ENCODE assay signal across 9 mouse cellular contexts in genomic region chr4:106606639-106607554, GRCm38 (mm10). TPM values are rescaled to one million over a fixed set of nuclear protein-coding genes. Genes with fewer than 3 reads are reported as not detected.
A peak's percentile ranks its signal among the peaks of the same experiment; 100 is the strongest.
DNase-seq lines count a peak whose midpoint lies in the region; ATAC-seq and TF ChIP-seq lines count a peak whose summit lies in the region.
"Had no signal": no experiment of that assay in that cellular context is flagged by ENCODE, and none has a peak within 500 bp of the region (broad histone marks: within the 10 kb centered on the region; RNA-seq: fewer than 3 reads in every experiment).

No protein-coding gene starts in this region.

- no peak for TF ChIP-seq POLR2A in limb, embryonic 14.5 days (IDR thresholded peaks at IDR 0.05; ENCODE audit: borderline replicate concordance, extremely low read depth, insufficient read depth, insufficient read length)

- H3K4me3 ChIP-seq in layer of hippocampus, adult 2 months = 0 out of 2 replicates have a peak overlapping the region, but pooled peaks have one; percentile 24
- H3K4me3 ChIP-seq in embryonic facial prominence, embryonic 15.5 days (replicated peaks) = peak overlapping the region; percentile 11; the same call in 1 of the 2 replicates
- H3K4me3 ChIP-seq in limb, embryonic 14.5 days (replicated peaks; ENCODE audit: low read length) = peak overlapping the region; percentile 7; the same call in 1 of the 2 replicates

- peaks cover 5% of the 10 kb centered on the region; the same call in 1 of the 2 replicates for H3K4me1 ChIP-seq in embryonic facial prominence, embryonic 15.5 days
- peaks cover 6% of the 10 kb centered on the region; the same call in 1 of the 2 replicates for H3K4me1 ChIP-seq in limb, embryonic 14.5 days (ENCODE audit: control insufficient read depth, insufficient read depth, low read length)

- no peak overlapping the region for H3K27ac ChIP-seq in layer of hippocampus, adult 2 months
- no peak overlapping the region for H3K27ac ChIP-seq in embryonic facial prominence, embryonic 15.5 days (replicated peaks)
- H3K27ac ChIP-seq in limb, embryonic 14.5 days (replicated peaks; ENCODE audit: low read depth, low read length) = no peak overlapping the region

- no peak for DNase-seq in layer of hippocampus, adult 2 months (ENCODE audit: low spot score in 2 of 2)
- DNase-seq in layer of hippocampus, postnatal 36 days = no peak
- DNase-seq in limb, embryonic 14.5 days (ENCODE audit: low spot score) = peak; percentile 22
- peak; percentile 56 for DNase-seq in retina, embryonic 14.5 days (ENCODE audit: low spot score)
- DNase-seq in spleen, postnatal 36 days (ENCODE audit: low spot score in 2 of 2) = no peak
- DNase-seq in adrenal gland, postnatal 4 days (ENCODE audit: low spot score in 2 of 2) = no peak
- no peak for DNase-seq in lung, postnatal 36 days

- 41% methylated on average over 18 of the region's 18 CpGs for WGBS in embryonic facial prominence, embryonic 15.5 days
- WGBS in limb, embryonic 14.5 days = 39% methylated on average over 18 of the region's 18 CpGs

- H3K9ac ChIP-seq in embryonic facial prominence, embryonic 15.5 days = no peak overlapping the region
- no peak overlapping the region for H3K9ac ChIP-seq in limb, embryonic 14.5 days (ENCODE audit: low read depth, low read length, severe bottlenecking)

- TF ChIP-seq CTCF in layer of hippocampus, adult 2 months (conservative IDR thresholded peaks at IDR 0.05) = no peak

- H3K4me2 ChIP-seq in embryonic facial prominence, embryonic 15.5 days (replicated peaks) = peak overlapping the region; percentile 39
- H3K4me2 ChIP-seq in limb, embryonic 14.5 days (replicated peaks; ENCODE audit: low read depth, low read length, severe bottlenecking) = peak overlapping the region; percentile 29

- no peaks in the 10 kb centered on the region for H3K36me3 ChIP-seq in embryonic facial prominence, embryonic 15.5 days
- no peaks in the 10 kb centered on the region for H3K36me3 ChIP-seq in limb, embryonic 14.5 days (ENCODE audit: control insufficient read depth, insufficient read depth, low read length)

- H3K27me3 ChIP-seq in embryonic facial prominence, embryonic 15.5 days = no peaks in the 10 kb centered on the region
- H3K27me3 ChIP-seq in limb, embryonic 14.5 days (ENCODE audit: control insufficient read depth, insufficient read depth, low read length) = no peaks in the 10 kb centered on the region

- H3K9me3 ChIP-seq in embryonic facial prominence, embryonic 15.5 days (replicated peaks) = no peaks in the 10 kb centered on the region
- peaks cover 4% of the 10 kb centered on the region; the same call in 1 of the 2 replicates for H3K9me3 ChIP-seq in limb, embryonic 14.5 days (ENCODE audit: control insufficient read depth, low read length)

- ATAC-seq in embryonic facial prominence, embryonic 15.5 days (ENCODE audit: insufficient number of reproducible peaks, low FRiP score, low TSS enrichment, low read depth) = peak; percentile 87
- ATAC-seq in limb, embryonic 14.5 days (ENCODE audit: low FRiP score, low read depth) = peak; percentile 92

RNA-seq across cellular contexts. Expression of gene Lexm, which starts 10.1 kb away (rescaled TPM):
- total RNA-seq in layer of hippocampus, adult 2 months (2021) = under 1 TPM in 1 of 2 experiments, not detected in 1; 0.71 TPM
- not detected for total RNA-seq in layer of hippocampus, postnatal 36 days (2021)
- polyA plus RNA-seq in embryonic facial prominence, embryonic 15.5 days (2015; fragmentation: Nextera tagmentation; extraction: Ambion mirVana) = 0.24 TPM in 1 of 2 replicates, not detected in the other
- not detected in 2 replicates for polyA plus RNA-seq in limb, embryonic 14.5 days (2012; rRNA removed)
- not detected in 2 replicates for polyA plus RNA-seq in limb, embryonic 14.5 days (2014; fragmentation: Nextera tagmentation; extraction: Ambion mirVana)
- total RNA-seq in adrenal gland, postnatal 4 days (2021) = under 1 TPM in 1 of 2 experiments, not detected in 1; 0.20 TPM
- polyA plus RNA-seq: large intestine, adult 2 months had no signal

RNA-seq across cellular contexts. Expression of gene Ttc22, which starts 15.3 kb away (rescaled TPM):
- under 1 TPM; 0.59 to 0.74 TPM for total RNA-seq in layer of hippocampus, adult 2 months (2021)
- under 1 TPM; 0.51 to 0.60 TPM for total RNA-seq in layer of hippocampus, postnatal 36 days (2021)
- polyA plus RNA-seq in embryonic facial prominence, embryonic 15.5 days (2015; fragmentation: Nextera tagmentation; extraction: Ambion mirVana) = 9.8 and 12.4 TPM in 2 replicates
- 3.8 and 5.9 TPM in 2 replicates for polyA plus RNA-seq in limb, embryonic 14.5 days (2012; rRNA removed)
- 6.9 and 7.0 TPM in 2 replicates for polyA plus RNA-seq in limb, embryonic 14.5 days (2014; fragmentation: Nextera tagmentation; extraction: Ambion mirVana)
- total RNA-seq in adrenal gland, postnatal 4 days (2021) = 1 to 10 TPM in 1 of 2 experiments, under 1 TPM in 1; 0.28 to 1.2 TPM

RNA-seq across cellular contexts. Expression of gene Pars2, which starts 44.0 kb away (rescaled TPM):
- total RNA-seq in layer of hippocampus, adult 2 months (2021) = 1 to 10 TPM; 6.1 to 8.5 TPM
- total RNA-seq in layer of hippocampus, postnatal 36 days (2021) = 1 to 10 TPM; 5.3 to 7.1 TPM
- 13.2 and 14.3 TPM in 2 replicates for polyA plus RNA-seq in embryonic facial prominence, embryonic 15.5 days (2015; fragmentation: Nextera tagmentation; extraction: Ambion mirVana)
- 14.3 and 14.6 TPM in 2 replicates for polyA plus RNA-seq in limb, embryonic 14.5 days (2012; rRNA removed)
- polyA plus RNA-seq in limb, embryonic 14.5 days (2014; fragmentation: Nextera tagmentation; extraction: Ambion mirVana) = 14.0 and 14.2 TPM in 2 replicates
- total RNA-seq in adrenal gland, postnatal 4 days (2021) = 10 to 100 TPM in 1 of 2 experiments, 1 to 10 TPM in 1; 9.2 to 13.3 TPM

RNA-seq across cellular contexts. Expression of gene Dhcr24, which starts 46.1 kb away (rescaled TPM):
- total RNA-seq in layer of hippocampus, adult 2 months (2021) = 10 to 100 TPM; 58.9 to 59.7 TPM
- 10 to 100 TPM; 58.8 to 61.0 TPM for total RNA-seq in layer of hippocampus, postnatal 36 days (2021)
- polyA plus RNA-seq in embryonic facial prominence, embryonic 15.5 days (2015; fragmentation: Nextera tagmentation; extraction: Ambion mirVana) = 4.5 and 5.7 TPM in 2 replicates
- 57.6 and 66.1 TPM in 2 replicates for polyA plus RNA-seq in limb, embryonic 14.5 days (2012; rRNA removed)
- 19.3 and 19.4 TPM in 2 replicates for polyA plus RNA-seq in limb, embryonic 14.5 days (2014; fragmentation: Nextera tagmentation; extraction: Ambion mirVana)
- 10 to 100 TPM; 51.2 to 70.5 TPM for total RNA-seq in adrenal gland, postnatal 4 days (2021)

Comparison
In these comparisons a context has a peak if more than half of its experiments do, and no peak if none do; other contexts are left out.
1. DNase-seq: peak in limb, embryonic 14.5 days (single experiment) and retina, embryonic 14.5 days (single experiment); none in layer of hippocampus, adult 2 months (0 of 2), layer of hippocampus, postnatal 36 days (0 of 2), spleen, postnatal 36 days (0 of 2), adrenal gland, postnatal 4 days (0 of 2) and lung, postnatal 36 days (single experiment).
2. Peak in every context shown above with its lines, with median percentiles within 50 percentile points of each other: H3K4me3 ChIP-seq.